Mouse (Mus musculus) intestine, postnatal 0 days (tissue): ENCODE data around the gene Rhbdf2. TPM values are rescaled to one million over a fixed set of nuclear protein-coding genes. Genes with fewer than 3 reads are reported as not detected.

Experiments used
- ATAC-seq: fragments of 200-750 bp; cut with Nextera tagmentation; 2 replicates; pipeline ENCODE4 v1.8.0; 2017; ENCODE audit warnings: mild to moderate bottlenecking, moderate TSS enrichment, moderate library complexity
- H3K27ac ChIP-seq: fragments of 300-500 bp; sonication (generic); 2 replicates; pipeline ENCODE4 v1.5.1; 2014; ENCODE audit warnings: mild to moderate bottlenecking, low read depth, low read length, moderate library complexity
- H3K27me3 ChIP-seq: fragments of 300-500 bp; sonication (generic); replicated peaks from 2 replicates; pipeline ENCODE4 v1.6.1; 2014; ENCODE audit warnings: low read length, mixed read lengths; ENCODE audit not compliant: control insufficient read depth, insufficient read depth
- H3K36me3 ChIP-seq: fragments of 300-500 bp; sonication (generic); 2 replicates; pipeline ENCODE4 v1.6.1; 2014; ENCODE audit warnings: mild to moderate bottlenecking, moderate library complexity; ENCODE audit not compliant: control insufficient read depth, insufficient read depth
- H3K4me1 ChIP-seq: fragments of 300-500 bp; sonication (generic); replicated peaks from 2 replicates; pipeline ENCODE4 v1.6.1; 2014; ENCODE audit warnings: antibody characterized with exemption, low read length, mixed read lengths; ENCODE audit not compliant: control insufficient read depth, insufficient read depth
- H3K4me2 ChIP-seq: fragments of 300-500 bp; sonication (generic); replicated peaks from 2 replicates; pipeline ENCODE4 v1.6.1; 2014; ENCODE audit warnings: low read depth, mild to moderate bottlenecking, moderate library complexity
- H3K4me3 ChIP-seq: fragments of 300-500 bp; sonication (generic); 2 replicates; pipeline ENCODE4 v1.5.1; 2014; ENCODE audit warnings: low read depth, low read length
- H3K9ac ChIP-seq: fragments of 300-500 bp; sonication (generic); 2 replicates; pipeline ENCODE4 v1.6.1; 2014; ENCODE audit warnings: mild to moderate bottlenecking, low read depth, low read length
- H3K9me3 ChIP-seq: fragments of 300-500 bp; sonication (generic); 2 replicates; pipeline ENCODE4 v1.6.1; 2016; ENCODE audit warnings: mixed run types; ENCODE audit not compliant: control insufficient read depth
- CTCF ChIP-seq: sonication (generic); IDR thresholded peaks from 2 replicates; pipeline ENCODE4 v1.5.1; 2016; ENCODE audit warnings: low read depth, mild to moderate bottlenecking, control low read depth, antibody characterized with exemption, moderate library complexity
- WGBS: fragments of 180-500 bp; shearing (Covaris S2); extraction: QIAGEN DNeasy Blood & Tissue Kit; methylation state at CpG from one replicate; pipeline ENCODE4 v1.1.7; 2014; 5-methylcytosine and 5-hydroxymethylcytosine counted together
- polyA plus RNA-seq: library from polyadenylated mRNA; unstranded; fragments of >200 nt; fragmentation: Nextera tagmentation; extraction: Ambion mirVana; gene quantifications from 2 replicates; pipeline ENCODE4 v1.2.1, GENCODE M21; 2015

Gene Rhbdf2
- polyA plus RNA-seq, 1 experiment from 2014 or later = 7.6 TPM

GRCm38 (mm10) chr11:116661291-116661947, 34.6 kb upstream of the Rhbdf2 start:
- Histone ChIP-seq H3K27me3 (no peaks in the 10 kb centered on the region; the same call in 1 of the 2 replicates), H3K4me1 (peaks cover 11% of the 10 kb centered on the region), H3K36me3 (no peaks in the 10 kb centered on the region), H3K9ac (no peak overlapping the region), H3K27ac (no peak overlapping the region), H3K4me3 (no peak overlapping the region), H3K4me2 (no peak overlapping the region), H3K9me3 (no peaks in the 10 kb centered on the region)
- 44% methylated on average over 13 of the region's 13 CpGs for WGBS
- ATAC-seq = no peak
- no peak for TF ChIP-seq CTCF

GRCm38 (mm10) chr11:116660181-116660580, 33.4 kb upstream of the Rhbdf2 start:
- no peaks in the 10 kb centered on the region for H3K9me3 ChIP-seq
- TF ChIP-seq CTCF = no peak
- no peaks in the 10 kb centered on the region for H3K36me3 ChIP-seq
- WGBS = 71% methylated on average over 9 of the region's 9 CpGs
- H3K9ac ChIP-seq = no peak overlapping the region
- no peaks in the 10 kb centered on the region; the same call in 1 of the 2 replicates for H3K27me3 ChIP-seq
- no peak overlapping the region for H3K27ac ChIP-seq
- H3K4me2 ChIP-seq = no peak overlapping the region
- ATAC-seq = no peak
- no peak overlapping the region for H3K4me3 ChIP-seq
- H3K4me1 ChIP-seq = peaks cover 11% of the 10 kb centered on the region

DNA sequence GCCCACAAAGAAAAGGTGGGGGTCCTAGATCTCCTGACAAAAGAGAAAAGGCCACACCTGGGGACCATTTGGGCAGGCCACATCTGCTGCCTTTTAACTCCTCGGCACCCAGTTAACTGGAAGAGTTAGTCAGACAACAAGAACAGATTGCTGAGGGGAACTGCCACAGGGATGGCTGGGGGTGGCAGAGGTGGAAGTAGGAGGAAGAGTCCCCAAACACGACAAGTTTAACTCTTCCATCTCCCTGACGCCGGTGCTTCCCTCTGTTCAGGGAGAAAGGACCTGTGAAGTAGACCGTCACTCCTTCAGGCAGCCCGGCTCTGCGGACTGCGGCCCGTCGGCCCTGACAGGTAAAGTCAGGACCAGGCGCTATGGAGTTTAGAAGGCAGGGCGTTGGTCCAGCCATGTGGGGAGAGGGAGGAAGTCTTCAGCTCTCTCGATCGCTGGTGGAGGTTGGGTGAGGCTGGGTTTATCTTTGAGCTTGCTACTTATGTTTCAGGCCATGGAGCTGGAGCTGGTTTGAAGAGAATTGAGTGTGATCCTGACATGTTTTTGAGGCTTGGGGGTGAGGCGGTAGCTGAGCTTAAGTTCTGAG, 32.3 kb upstream of the Rhbdf2 start:
- Histone ChIP-seq H3K4me2 (no peak overlapping the region), H3K4me3 (no peak overlapping the region), H3K36me3 (no peaks in the 10 kb centered on the region; the same call in 1 of the 2 replicates), H3K4me1 (peaks cover 11% of the 10 kb centered on the region), H3K9me3 (no peaks in the 10 kb centered on the region), H3K9ac (no peak overlapping the region), H3K27me3 (no peaks in the 10 kb centered on the region; the same call in 1 of the 2 replicates), H3K27ac (no peak overlapping the region)
- no peak for TF ChIP-seq CTCF
- ATAC-seq = no peak
- WGBS = 76% methylated on average over 15 of the region's 15 CpGs

DNA sequence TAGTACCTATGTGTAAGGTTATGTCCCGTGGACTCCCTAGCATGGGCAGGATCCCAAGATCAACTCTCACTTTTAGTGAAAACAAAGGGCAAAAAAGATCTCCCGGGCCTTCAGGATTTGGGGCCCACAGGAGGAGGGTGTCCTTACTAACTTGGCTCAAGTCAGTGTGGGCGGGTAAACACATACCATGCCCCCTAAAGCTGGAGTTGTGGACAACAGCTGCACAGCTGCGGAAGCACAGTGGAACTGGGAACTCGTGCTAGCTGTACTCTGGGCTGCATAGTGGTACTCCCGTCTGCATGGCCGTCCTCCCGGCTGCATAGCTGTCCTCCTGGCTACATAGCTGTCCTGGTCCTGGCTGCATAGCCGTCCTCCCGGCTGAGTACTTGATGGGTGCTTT, 31.4 kb upstream of the Rhbdf2 start:
- Histone ChIP-seq H3K36me3 (no peaks in the 10 kb centered on the region; the same call in 1 of the 2 replicates), H3K4me1 (peaks cover 11% of the 10 kb centered on the region), H3K9ac (no peak overlapping the region), H3K4me2 (peak overlapping the region; percentile 62), H3K27me3 (peaks cover 8% of the 10 kb centered on the region), H3K9me3 (no peaks in the 10 kb centered on the region), H3K27ac (peak overlapping the region; percentile 60; the same call in 1 of the 2 replicates), H3K4me3 (no peak overlapping the region)
- TF ChIP-seq CTCF = no peak
- 0 out of 2 replicates have a peak, but pooled peaks have one; percentile 7 for ATAC-seq
- 69% methylated on average over 10 of the region's 10 CpGs for WGBS

DNA sequence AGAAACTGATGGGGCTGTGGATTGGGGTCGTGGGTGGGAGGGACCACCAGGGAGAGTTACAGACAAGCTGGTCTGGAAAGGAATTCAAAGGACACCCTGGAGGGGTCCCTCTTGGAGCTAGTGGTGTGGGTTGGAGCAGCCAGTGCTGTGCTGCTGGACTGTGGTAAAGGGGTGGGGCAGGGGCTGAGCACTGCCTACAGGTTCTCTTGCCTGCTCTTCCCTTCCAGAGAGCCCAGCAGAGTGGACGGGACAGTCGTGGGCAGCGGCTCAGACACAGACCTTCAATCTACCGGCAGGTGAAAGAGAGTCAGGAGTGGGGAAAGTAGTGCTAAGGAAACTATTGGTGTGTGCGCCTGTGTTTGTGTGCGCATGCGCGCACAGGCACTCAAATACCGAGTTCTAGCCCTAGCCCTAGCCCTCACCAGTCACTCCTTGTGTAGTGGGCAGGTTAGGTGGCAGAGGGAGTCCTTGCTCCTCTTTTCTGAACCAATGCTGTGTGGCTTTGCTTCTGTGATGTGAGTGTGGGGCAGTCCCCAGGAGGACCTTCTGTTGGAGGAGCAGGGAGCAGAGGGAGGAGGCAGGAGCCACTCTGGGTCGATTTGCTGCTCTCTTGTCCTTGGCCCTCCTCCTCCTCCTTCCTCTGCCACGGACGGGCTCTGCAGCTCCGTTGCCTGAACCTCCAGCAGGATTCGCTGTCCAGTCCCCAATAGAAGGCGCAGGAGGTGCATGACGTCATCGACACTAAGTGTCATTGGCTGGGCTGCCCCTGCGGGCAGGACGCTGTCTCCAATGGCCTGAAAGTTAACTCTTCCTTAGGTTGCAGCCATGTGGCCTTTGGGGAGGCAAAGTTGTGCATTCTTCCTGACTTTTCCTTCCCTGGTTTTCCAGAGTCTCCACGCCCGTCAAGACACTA, 30.7 kb upstream of the Rhbdf2 start:
- ATAC-seq = peak; percentile 88
- WGBS = 13% methylated on average over 22 of the region's 22 CpGs
- peaks cover 15% of the 10 kb centered on the region for H3K27me3 ChIP-seq
- peak overlapping the region; percentile 25 for H3K4me3 ChIP-seq
- H3K9me3 ChIP-seq = no peaks in the 10 kb centered on the region
- peak overlapping the region; percentile 60 for H3K27ac ChIP-seq
- no peaks in the 10 kb centered on the region; the same call in 1 of the 2 replicates for H3K36me3 ChIP-seq
- TF ChIP-seq CTCF = peak; percentile 69
- peaks cover 11% of the 10 kb centered on the region for H3K4me1 ChIP-seq
- peak overlapping the region; percentile 62 for H3K4me2 ChIP-seq
- 0 out of 2 replicates have a peak overlapping the region, but pooled peaks have one; percentile 22 for H3K9ac ChIP-seq
